Mouse (Mus musculus) liver, adult 2 months (tissue): ENCODE results near the gene Tas2r126. TPM values are rescaled to one million over a fixed set of nuclear protein-coding genes. Genes with fewer than 3 reads are reported as not detected.

Experiments used
- DNase-seq: peaks from one replicate; pipeline ENCODE4 v3.0.0-alpha.2; 2011; ENCODE audit warnings: low read depth, low spot score; ENCODE audit errors: extremely low read depth
- H3K27ac ChIP-seq: fragments of 200-500 bp; replicated peaks from 2 replicates; pipeline ENCODE4 v1.5.1; 2012; ENCODE audit warnings: low read depth, mild to moderate bottlenecking, control low read depth, inconsistent platforms, low read length; ENCODE audit not compliant: insufficient read depth
- H3K27me3 ChIP-seq: fragments of 200-500 bp; 2 replicates; pipeline ENCODE4 v1.6.1; 2012; ENCODE audit warnings: mild to moderate bottlenecking, moderate library complexity, low read length, inconsistent platforms; ENCODE audit not compliant: control insufficient read depth, insufficient read depth
- H3K36me3 ChIP-seq: fragments of 200-500 bp; 2 replicates; pipeline ENCODE4 v1.6.1; 2012; ENCODE audit warnings: low read length, inconsistent platforms; ENCODE audit not compliant: control insufficient read depth, insufficient read depth
- H3K4me1 ChIP-seq: fragments of 200-500 bp; 2 replicates; pipeline ENCODE4 v1.6.1; 2011; ENCODE audit warnings: low read length; ENCODE audit not compliant: control insufficient read depth, insufficient read depth
- H3K4me3 ChIP-seq: fragments of 200-500 bp; 2 replicates; pipeline ENCODE4 v1.5.1; 2011; ENCODE audit warnings: low read depth, mild to moderate bottlenecking, control low read depth, low read length, moderate library complexity; ENCODE audit not compliant: insufficient read depth
- H3K79me2 ChIP-seq: fragments of 200-500 bp; 2 replicates; pipeline ENCODE4 v1.6.1; 2012; ENCODE audit warnings: inconsistent platforms, mild to moderate bottlenecking, low read length, moderate library complexity; ENCODE audit not compliant: control insufficient read depth, insufficient read depth
- H3K9ac ChIP-seq: fragments of 200-500 bp; 2 replicates; pipeline ENCODE4 v1.6.1; 2012; ENCODE audit warnings: low read depth, mild to moderate bottlenecking, control low read depth, inconsistent platforms, low read length
- CTCF ChIP-seq: fragments of 200-500 bp; IDR thresholded peaks from 2 replicates; pipeline ENCODE4 v1.5.1; 2011; ENCODE audit warnings: low read depth, low read length, control low read depth
- POLR2A ChIP-seq: fragments of 200-500 bp; IDR thresholded peaks from 2 replicates; pipeline ENCODE4 v1.6.1; 2011; ENCODE audit warnings: low read length, control low read depth; ENCODE audit not compliant: insufficient read depth; ENCODE audit errors: extremely low read depth
- WGBS: fragments of 180-500 bp; shearing (Covaris S2); methylation state at CpG from one replicate; pipeline ENCODE4 v1.1.7; 2018; 5-methylcytosine and 5-hydroxymethylcytosine counted together
- polyA plus RNA-seq: library from polyadenylated mRNA; depleted of rRNA; stranded (reverse); fragments of >200 nt; gene quantifications from 2 replicates; pipeline ENCODE4 v1.2.3, GENCODE M21; 2012
- total RNA-seq: library from RNA; depleted of rRNA; stranded (reverse); fragments of >200 nt; gene quantifications from 2 replicates; pipeline ENCODE4 v1.2.3, GENCODE M21; 2014

Tas2r126 gene
- total and polyA plus RNA-seq, 2 experiments, result 0.28 TPM; not detected in 1

- 86% methylated on average over 3 of the region's 3 CpGs for WGBS
- Histone ChIP-seq H3K4me1 (no peaks in the 10 kb centered on the region), H3K27me3 (no peaks in the 10 kb centered on the region), H3K27ac (no peak overlapping the region), H3K36me3 (no peaks in the 10 kb centered on the region), H3K4me3 (no peak overlapping the region), H3K79me2 (no peaks in the 10 kb centered on the region), H3K9ac (no peak overlapping the region)
- TF ChIP-seq CTCF (no peak), POLR2A (no peak)
- peak; percentile 7 for DNase-seq
Measured at GRCm38 (mm10) chr6:42424472-42424871, 9.9 kb upstream of the Tas2r126 start.

- no peak overlapping the region for H3K9ac ChIP-seq
- WGBS, result 83% methylated on average over 4 of the region's 4 CpGs
- no peak overlapping the region for H3K4me3 ChIP-seq
- H3K27me3 ChIP-seq, result no peaks in the 10 kb centered on the region
- H3K4me1 ChIP-seq, result no peaks in the 10 kb centered on the region
- DNase-seq, result no peak
- H3K79me2 ChIP-seq, result no peaks in the 10 kb centered on the region
- H3K36me3 ChIP-seq, result no peaks in the 10 kb centered on the region
- TF ChIP-seq POLR2A, result no peak
- TF ChIP-seq CTCF, result no peak
- no peak overlapping the region for H3K27ac ChIP-seq
Measured at GRCm38 (mm10) chr6:42426337-42426736, 8.0 kb upstream of the Tas2r126 start.

- no peak overlapping the region for H3K9ac ChIP-seq
- no peaks in the 10 kb centered on the region for H3K79me2 ChIP-seq
- no peaks in the 10 kb centered on the region for H3K27me3 ChIP-seq
- TF ChIP-seq CTCF (no peak), POLR2A (no peak)
- H3K27ac ChIP-seq, result no peak overlapping the region
- no peak overlapping the region for H3K4me3 ChIP-seq
- 0 out of 2 replicates have a peak, but pooled peaks cover 1% of the 10 kb centered on the region for H3K4me1 ChIP-seq
- DNase-seq, result no peak
- no peaks in the 10 kb centered on the region for H3K36me3 ChIP-seq
- WGBS, result 49% methylated on average over 2 of the region's 2 CpGs
Measured at GRCm38 (mm10) chr6:42433554-42433953, 781 bp upstream of the Tas2r126 start.

- Histone ChIP-seq H3K27ac (no peak overlapping the region), H3K4me1 (0 out of 2 replicates have a peak, but pooled peaks cover 1% of the 10 kb centered on the region), H3K27me3 (no peaks in the 10 kb centered on the region), H3K79me2 (no peaks in the 10 kb centered on the region), H3K9ac (no peak overlapping the region), H3K4me3 (no peak overlapping the region), H3K36me3 (no peaks in the 10 kb centered on the region)
- DNase-seq, result peak; percentile 53
- 32% methylated on average over 2 of the region's 2 CpGs for WGBS
- no peak for TF ChIP-seq CTCF
- no peak for TF ChIP-seq POLR2A
Measured at GRCm38 (mm10) chr6:42435490-42435889, 1.2 kb downstream of the Tas2r126 start.

GRCm38 (mm10) chr6:42441395-42441794 lies 7.1 kb downstream of the Tas2r126 start:
- DNase-seq, result no peak
- Histone ChIP-seq H3K4me3 (no peak overlapping the region), H3K79me2 (no peaks in the 10 kb centered on the region), H3K27me3 (no peaks in the 10 kb centered on the region), H3K9ac (no peak overlapping the region), H3K4me1 (no peaks in the 10 kb centered on the region), H3K27ac (no peak overlapping the region), H3K36me3 (no peaks in the 10 kb centered on the region)
- WGBS, result 76% methylated on average over 2 of the region's 2 CpGs
- TF ChIP-seq CTCF (no peak), POLR2A (no peak)

GRCm38 (mm10) chr6:42444491-42444890 lies 10.2 kb downstream of the Tas2r126 start:
- Histone ChIP-seq H3K4me3 (no peak overlapping the region), H3K36me3 (no peaks in the 10 kb centered on the region), H3K79me2 (no peaks in the 10 kb centered on the region), H3K4me1 (no peaks in the 10 kb centered on the region), H3K27ac (no peak overlapping the region), H3K27me3 (no peaks in the 10 kb centered on the region), H3K9ac (no peak overlapping the region)
- no peak for DNase-seq
- TF ChIP-seq POLR2A (no peak), CTCF (no peak)
- 69% methylated on average over 2 of the region's 2 CpGs for WGBS
